Mouse (Mus musculus) liver, embryonic 14.5 days (tissue): ENCODE data around the gene Pnmt.

Experiments used
- CTCF ChIP-seq: IDR thresholded peaks from 2 replicates; pipeline ENCODE4 v1.5.1; 2016; ENCODE audit warnings: antibody characterized with exemption, low read depth, control low read depth
- EP300 ChIP-seq: IDR thresholded peaks from 2 replicates; pipeline ENCODE4 v1.6.1; 2016; ENCODE audit warnings: antibody characterized with exemption, low read depth

DNA sequence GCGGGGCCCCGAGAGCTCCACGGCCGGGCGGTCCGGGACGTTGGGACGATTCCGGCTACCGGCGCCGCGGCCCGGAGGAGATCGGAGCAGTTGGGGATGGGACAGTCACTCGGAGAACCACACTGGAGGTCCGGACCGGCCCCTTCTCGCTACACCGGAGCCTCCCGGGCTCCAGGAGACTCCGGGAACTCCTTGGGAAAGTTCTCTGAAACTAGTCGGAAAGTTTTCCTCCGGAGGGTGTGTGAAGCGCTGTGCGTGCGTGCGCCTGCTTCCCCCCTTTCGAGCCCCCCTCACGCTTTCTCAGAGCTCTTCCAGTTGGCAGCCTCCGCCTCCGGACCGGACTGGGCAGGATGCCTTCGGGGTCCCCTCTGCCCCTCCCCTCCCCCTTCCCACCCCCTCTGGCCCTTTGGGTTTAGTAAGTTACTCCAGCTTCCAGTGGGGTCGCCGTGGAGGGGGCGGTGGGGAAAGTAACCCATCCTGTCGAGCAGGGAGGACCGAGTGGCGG is 26.6 kb downstream of the Pnmt start:
- no peak for TF ChIP-seq CTCF
- no peak for TF ChIP-seq EP300
